Mouse (Mus musculus): ENCODE data around the gene B4galt3.

DNA sequence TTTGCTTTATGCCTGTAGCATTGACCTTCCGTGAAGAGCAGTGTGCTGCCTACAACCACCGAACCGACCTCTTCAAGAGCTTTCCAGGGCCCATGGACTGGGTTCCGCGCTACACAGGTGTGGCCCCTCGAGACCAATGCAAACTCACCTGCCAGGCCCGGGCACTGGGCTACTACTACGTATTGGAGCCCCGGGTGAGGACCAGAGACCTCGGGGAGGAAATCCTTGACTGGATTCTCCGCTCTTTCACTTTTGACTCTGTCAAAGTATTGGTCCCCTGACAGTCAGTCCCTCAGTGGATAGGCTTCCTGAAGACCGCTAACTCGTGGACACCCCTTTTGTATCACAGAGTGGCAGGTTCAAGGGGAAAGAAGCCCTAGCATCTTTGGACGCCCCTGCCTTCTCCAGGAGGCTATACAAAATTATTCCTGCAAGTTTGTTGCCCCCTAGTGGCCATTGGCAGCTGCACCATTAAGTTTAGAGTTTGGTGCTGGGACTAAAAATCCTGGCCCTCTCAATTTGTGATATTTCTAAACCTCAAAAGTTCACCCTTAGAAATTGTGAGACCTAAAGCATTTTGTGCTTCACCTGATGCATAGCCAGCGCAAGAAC is 13.1 kb upstream of the B4galt3 start:
- TF ChIP-seq POLR2A (IDR thresholded peaks at IDR 0.05; ENCODE audit: control insufficient read depth, low read depth, low read length) = no peak
- no peak for TF ChIP-seq CTCF (IDR thresholded peaks at IDR 0.05; ENCODE audit: control insufficient read depth, insufficient read depth, insufficient replicate concordance, low read depth, low read length)
